Mouse (Mus musculus) G1E (cell line): ENCODE data around the gene Lrig1.

Experiments used
- CTCF ChIP-seq: IDR thresholded peaks from 2 replicates; pipeline ENCODE4 v1.5.1; 2012; ENCODE audit warnings: low read depth, low read length, inconsistent platforms, mixed read lengths
- GATA1 ChIP-seq: IDR thresholded peaks from 2 replicates; pipeline ENCODE4 v1.6.1; 2012; ENCODE audit warnings: borderline replicate concordance, low read length, inconsistent platforms, mixed read lengths
- POLR2AphosphoS5 ChIP-seq: IDR thresholded peaks from 2 replicates; pipeline ENCODE4 v1.6.1; 2012; ENCODE audit warnings: low read depth, low read length, inconsistent platforms; ENCODE audit not compliant: insufficient replicate concordance
- TAL1 ChIP-seq: conservative IDR thresholded peaks from 2 replicates; pipeline ENCODE4 v1.6.1; 2012; ENCODE audit warnings: low read depth, low read length, inconsistent platforms, mixed read lengths

- no peak for TF ChIP-seq TAL1
- TF ChIP-seq GATA1: no peak
- TF ChIP-seq CTCF: no peak
- TF ChIP-seq POLR2AphosphoS5: no peak
Measured at GRCm38 (mm10) chr6:94620287-94620686, 79.7 kb downstream of the Lrig1 start.
